8 mouse cellular contexts compared by ENCODE assay signal in the genomic region with DNA sequence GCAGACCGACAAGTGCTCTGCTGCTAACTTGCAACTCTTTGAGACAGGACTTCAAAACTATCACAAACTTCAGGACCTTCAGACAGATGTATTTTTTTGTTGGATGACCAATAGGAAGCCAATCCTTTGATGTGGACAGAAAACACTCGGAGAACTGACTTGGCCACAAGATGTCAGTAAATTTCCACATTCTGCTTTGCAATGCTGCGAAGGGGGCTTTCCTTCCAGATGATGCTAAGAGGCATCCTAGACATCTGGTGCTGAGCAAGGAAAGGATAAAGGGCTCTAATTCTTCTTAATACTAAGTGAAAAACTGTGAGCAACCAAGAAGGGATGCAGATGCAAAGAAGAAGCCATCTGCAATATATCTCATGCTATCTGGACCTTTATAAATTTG. TPM values are rescaled to one million over a fixed set of nuclear protein-coding genes. Genes with fewer than 3 reads are reported as not detected.
DNase-seq lines count a peak whose midpoint lies in the region; ATAC-seq and TF ChIP-seq lines count a peak whose summit lies in the region.

No protein-coding gene starts in this region.

- no peak overlapping the region for H3K9ac ChIP-seq in hindbrain, postnatal 0 days (replicated peaks; ENCODE audit: low read length)
- H3K9ac ChIP-seq in neural tube, embryonic 14.5 days (replicated peaks; ENCODE audit: low read depth, low read length): no peak overlapping the region
- H3K9ac ChIP-seq in heart, embryonic 11.5 days (ENCODE audit: low read depth, low read length): no peak overlapping the region

- intact Hi-C loops in heart, postnatal 10 days (cut with DNase I): loop anchor here (2.0 kb wide), 2 partner anchors 144 to 718 kb away; no protein-coding TSS in a partner anchor

- no peak overlapping the region for H3K4me2 ChIP-seq in hindbrain, postnatal 0 days (ENCODE audit: low read depth, low read length)
- no peak overlapping the region for H3K4me2 ChIP-seq in neural tube, embryonic 14.5 days (ENCODE audit: low read depth, low read length)
- H3K4me2 ChIP-seq in heart, embryonic 11.5 days: no peak overlapping the region

- TF ChIP-seq CTCF in hindbrain, postnatal 0 days (IDR thresholded peaks at IDR 0.05; ENCODE audit: low read depth): peak; percentile 76

- H3K27me3 ChIP-seq in hindbrain, postnatal 0 days (ENCODE audit: insufficient read depth, low read length): no peaks in the 10 kb centered on the region
- no peaks in the 10 kb centered on the region for H3K27me3 ChIP-seq in neural tube, embryonic 14.5 days (ENCODE audit: control insufficient read depth, insufficient read depth, low read length)
- H3K27me3 ChIP-seq in heart, embryonic 11.5 days (ENCODE audit: control insufficient read depth, insufficient read depth, low read length): no peaks in the 10 kb centered on the region

- H3K4me1 ChIP-seq in hindbrain, postnatal 0 days (ENCODE audit: insufficient read depth, low read length): no peaks in the 10 kb centered on the region
- H3K4me1 ChIP-seq in neural tube, embryonic 14.5 days (ENCODE audit: control insufficient read depth, insufficient read depth, low read length): no peaks in the 10 kb centered on the region
- H3K4me1 ChIP-seq in heart, embryonic 11.5 days (ENCODE audit: control insufficient read depth, insufficient read depth, low read length): 0 out of 2 replicates have a peak, but pooled peaks cover 4% of the 10 kb centered on the region

- peak; percentile 26; the same call in 1 of the 2 replicates for ATAC-seq in common myeloid progenitor, adult 5-6 weeks (replicated peaks; ENCODE audit: low read depth, poor library complexity, severe bottlenecking)
- peak; percentile 82 for ATAC-seq in hindbrain, postnatal 0 days
- peak; percentile 79 for ATAC-seq in neural tube, embryonic 14.5 days (ENCODE audit: low read depth)
- no peak for ATAC-seq in heart, embryonic 11.5 days (replicated peaks; ENCODE audit: insufficient number of reproducible peaks, low FRiP score, low TSS enrichment)

- no peaks in the 10 kb centered on the region for H3K36me3 ChIP-seq in hindbrain, postnatal 0 days (ENCODE audit: insufficient read depth, low read length)
- H3K36me3 ChIP-seq in neural tube, embryonic 14.5 days (ENCODE audit: control insufficient read depth, insufficient read depth, low read length): no peaks in the 10 kb centered on the region
- no peaks in the 10 kb centered on the region for H3K36me3 ChIP-seq in heart, embryonic 11.5 days (ENCODE audit: control insufficient read depth, insufficient read depth, low read length)

- H3K27ac ChIP-seq in hindbrain, postnatal 0 days: no peak overlapping the region
- H3K27ac ChIP-seq in neural tube, embryonic 14.5 days (ENCODE audit: low read depth, low read length): no peak overlapping the region
- no peak overlapping the region for H3K27ac ChIP-seq in heart, embryonic 11.5 days (ENCODE audit: low read depth, low read length)

- H3K9me3 ChIP-seq in hindbrain, postnatal 0 days (ENCODE audit: low read length): no peaks in the 10 kb centered on the region
- H3K9me3 ChIP-seq in neural tube, embryonic 14.5 days (ENCODE audit: control insufficient read depth, low read length): no peaks in the 10 kb centered on the region
- no peaks in the 10 kb centered on the region for H3K9me3 ChIP-seq in heart, embryonic 11.5 days (replicated peaks; ENCODE audit: control insufficient read depth, low read length)

- no peak overlapping the region for H3K4me3 ChIP-seq in hindbrain, postnatal 0 days (ENCODE audit: low read length)
- H3K4me3 ChIP-seq in neural tube, embryonic 14.5 days (ENCODE audit: low read depth, low read length): no peak overlapping the region
- no peak overlapping the region for H3K4me3 ChIP-seq in heart, embryonic 11.5 days (ENCODE audit: low read depth, low read length)

- DNase-seq in heart, postnatal 10 days: peak; percentile 35 to 57
- DNase-seq in heart, adult 9 months (ENCODE audit: low spot score in 2 of 2): no peak
- DNase-seq in A20 (ENCODE audit: low read depth, low spot score): peak; percentile 47
- peak; percentile 86 for DNase-seq in hindbrain, postnatal 0 days (ENCODE audit: low spot score)
- no peak for DNase-seq in layer of hippocampus, postnatal 36 days

- 38% methylated on average over 3 of the region's 3 CpGs for WGBS in hindbrain, postnatal 0 days
- 42% methylated on average over 3 of the region's 3 CpGs for WGBS in neural tube, embryonic 14.5 days
- WGBS in heart, embryonic 11.5 days (ENCODE audit: insufficient replicate concordance): 41% methylated on average over 3 of the region's 3 CpGs

RNA-seq across cellular contexts. Expression of gene 4930453N24Rik, which starts 16.2 kb away (rescaled TPM):
- total RNA-seq in heart, postnatal 10 days (2021): 10 to 100 TPM; 27.1 to 31.0 TPM
- total RNA-seq in common myeloid progenitor, adult 5-6 weeks (2017): 31.0 and 33.3 TPM in 2 replicates
- total RNA-seq in hindbrain, postnatal 0 days (2014; rRNA removed): 11.1 and 12.0 TPM in 2 replicates
- 15.6 and 17.1 TPM in 2 replicates for polyA plus RNA-seq in hindbrain, postnatal 0 days (2015; fragmentation: Nextera tagmentation; extraction: Ambion mirVana)
- 21.3 and 22.6 TPM in 2 replicates for polyA plus RNA-seq in neural tube, embryonic 14.5 days (2014; fragmentation: Nextera tagmentation; extraction: Ambion mirVana)
- 10 to 100 TPM; 21.3 to 23.9 TPM for total RNA-seq in layer of hippocampus, postnatal 36 days (2021)
- 21.4 and 22.3 TPM in 2 replicates for polyA plus RNA-seq in heart, embryonic 11.5 days (2014; fragmentation: Nextera tagmentation; extraction: Ambion mirVana)

Comparison
In these comparisons a context has a peak if more than half of its experiments do, and no peak if none do; other contexts are left out.
1. DNase-seq: peak in heart, postnatal 10 days (2 of 2), A20 (single experiment) and hindbrain, postnatal 0 days (single experiment); none in heart, adult 9 months (0 of 2) and layer of hippocampus, postnatal 36 days (0 of 2).